Mouse (Mus musculus): ENCODE measurements around the gene Tm4sf20. TPM values are rescaled to one million over a fixed set of nuclear protein-coding genes. Genes with fewer than 3 reads are reported as not detected.
A peak's percentile ranks its signal among the peaks of the same experiment; 100 is the strongest.

Gene Tm4sf20
- not detected for total RNA-seq (2021)
- long read RNA-seq, experiment 1, result 0 reads
- long read RNA-seq, experiment 2, result 0 reads

DNA sequence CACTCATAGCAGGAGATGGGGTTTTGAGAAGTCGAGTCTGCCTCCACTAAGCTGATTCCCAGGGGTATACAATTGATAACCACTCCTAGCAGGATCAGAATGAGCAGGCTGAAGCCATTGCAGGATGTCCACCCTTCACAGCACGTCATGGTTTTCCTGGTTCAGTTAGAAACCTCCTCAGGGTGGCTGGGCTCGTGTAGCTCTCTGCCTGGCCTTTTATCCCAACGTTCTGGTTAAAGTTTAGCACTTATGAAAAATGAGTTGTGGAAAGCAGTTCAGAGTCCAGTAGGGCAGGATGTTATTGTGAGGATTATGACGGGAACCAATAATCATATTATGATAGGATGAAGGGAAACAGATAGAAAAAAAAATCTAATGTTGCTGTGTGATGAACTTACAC, at the start of gene Tm4sf20:
Gene Tm4sf20 (minus strand): TSS at position 193 of the 400 bp plus-strand sequence.
- intact Hi-C loops (cut with DNase I), result no loop called here
- DNase-seq, result no peak

DNA sequence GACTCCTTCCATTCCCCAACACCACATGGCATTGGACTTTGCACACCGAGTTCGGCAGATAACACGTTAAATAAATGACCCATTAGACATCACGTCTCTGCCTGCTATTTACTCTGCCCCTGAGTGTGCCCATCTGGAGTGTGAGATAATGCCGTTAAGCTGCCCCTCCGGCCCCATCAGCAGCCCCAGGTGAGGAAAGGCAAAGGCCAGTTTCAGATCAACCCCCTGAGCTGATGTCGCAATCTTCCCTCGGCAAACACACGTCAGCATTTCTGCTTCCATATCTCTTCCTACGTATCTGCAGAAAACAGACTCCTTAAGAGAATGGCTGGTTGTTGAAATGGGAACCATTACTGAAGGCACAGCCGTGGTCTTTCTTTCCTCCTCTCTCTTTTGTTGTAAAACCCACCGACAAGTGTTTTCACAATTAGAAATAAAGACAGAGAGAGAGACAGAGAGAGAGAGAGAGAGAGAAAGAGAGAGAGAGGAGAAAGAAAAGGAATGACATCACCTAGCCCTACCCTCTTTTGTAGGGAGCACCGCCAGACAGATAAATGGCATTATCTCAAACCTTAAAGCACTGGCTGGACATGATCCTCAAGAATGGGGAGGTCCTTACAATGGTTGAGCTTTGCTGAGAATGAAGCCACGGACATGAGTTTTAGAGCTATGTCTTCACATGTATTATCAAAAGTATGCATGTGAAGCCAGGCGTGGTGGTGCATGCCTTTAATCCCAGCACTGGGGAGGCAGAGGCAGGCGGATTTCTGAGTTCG, 47.9 kb upstream of the Tm4sf20 start:
- no peak for DNase-seq
- intact Hi-C loops (cut with DNase I), result no loop called here

DNA sequence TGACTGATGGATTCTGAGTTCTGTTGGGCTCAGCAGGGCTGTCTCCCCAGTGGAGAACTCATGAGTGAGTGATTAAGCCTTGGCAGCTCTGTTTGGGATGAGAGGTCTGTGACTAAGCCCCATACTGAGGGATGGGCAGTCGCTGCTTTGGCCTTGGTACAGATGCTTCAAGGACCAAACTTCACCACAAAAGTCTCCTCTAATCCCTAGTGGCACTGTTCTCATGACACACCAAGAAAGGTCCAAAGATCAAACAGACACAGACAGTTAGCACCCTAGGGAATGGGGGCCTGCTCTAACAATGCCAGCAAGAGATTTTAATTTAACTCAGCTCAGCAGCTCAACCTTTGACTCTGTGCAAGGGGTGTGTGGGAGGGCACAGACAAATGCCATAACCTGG, 43.5 kb upstream of the Tm4sf20 start:
- intact Hi-C loops (cut with DNase I), result no loop called here
- DNase-seq, result no peak

DNA sequence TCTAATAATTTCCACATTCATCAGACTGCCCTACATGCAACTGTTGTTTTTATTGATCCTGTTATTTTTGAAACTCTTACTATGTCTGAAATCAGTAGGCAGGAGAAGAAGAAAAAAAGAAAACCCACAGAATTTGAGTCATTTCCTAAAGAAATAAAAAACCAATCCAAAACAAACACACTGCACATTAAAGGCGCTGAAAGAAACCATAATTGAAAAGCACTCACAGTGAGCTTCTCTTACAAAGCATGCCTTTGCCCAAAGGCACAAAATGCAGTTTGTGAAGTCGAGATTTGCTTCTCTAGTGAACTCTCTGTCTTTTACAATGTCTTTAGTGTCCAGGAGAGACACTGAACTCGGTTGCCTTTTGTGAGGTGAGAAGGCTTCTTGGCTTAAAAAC, 40.3 kb upstream of the Tm4sf20 start:
- intact Hi-C loops (cut with DNase I), result no loop called here
- DNase-seq, result no peak

DNA sequence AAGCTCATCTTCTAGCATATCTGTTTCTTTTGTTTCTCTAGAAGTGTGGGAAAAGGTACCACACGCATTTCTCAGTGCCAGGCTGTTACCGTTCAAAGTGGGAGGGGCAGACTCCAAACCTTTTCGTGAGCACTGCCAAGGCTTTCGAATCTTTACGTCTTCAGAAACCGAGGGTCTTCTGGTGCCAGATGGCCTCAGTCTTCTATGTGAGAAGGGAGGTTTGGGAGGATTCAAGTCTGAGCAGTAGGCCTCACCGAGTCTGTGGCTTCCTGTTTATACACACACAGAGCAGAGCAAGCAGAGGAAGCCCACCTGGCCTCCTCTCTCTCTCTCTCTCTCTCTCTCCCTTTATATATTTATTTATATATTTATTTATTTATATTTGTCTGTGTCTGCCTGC, 38.9 kb upstream of the Tm4sf20 start:
- no peak for DNase-seq
- intact Hi-C loops (cut with DNase I), result no loop called here

DNA sequence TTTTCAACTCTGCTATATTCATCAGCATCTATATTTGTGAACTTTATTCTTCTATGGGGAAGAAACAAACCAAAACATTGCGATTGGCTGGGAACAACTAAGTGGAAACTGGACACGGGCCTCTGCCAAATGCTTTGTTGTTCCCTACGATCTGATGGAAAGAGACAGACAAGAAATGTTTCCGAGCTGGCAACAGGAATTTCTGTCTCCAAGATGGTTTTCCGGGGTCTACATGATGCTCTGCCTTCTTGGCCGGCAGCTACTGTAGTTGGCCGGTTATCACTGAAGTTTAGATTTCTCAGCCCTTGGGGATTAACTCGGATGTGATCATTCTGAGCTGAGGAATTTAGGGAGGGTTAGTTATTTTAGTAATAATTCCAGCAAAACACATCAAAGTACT, 38.1 kb upstream of the Tm4sf20 start:
- no peak for DNase-seq
- intact Hi-C loops (cut with DNase I), result no loop called here

DNA sequence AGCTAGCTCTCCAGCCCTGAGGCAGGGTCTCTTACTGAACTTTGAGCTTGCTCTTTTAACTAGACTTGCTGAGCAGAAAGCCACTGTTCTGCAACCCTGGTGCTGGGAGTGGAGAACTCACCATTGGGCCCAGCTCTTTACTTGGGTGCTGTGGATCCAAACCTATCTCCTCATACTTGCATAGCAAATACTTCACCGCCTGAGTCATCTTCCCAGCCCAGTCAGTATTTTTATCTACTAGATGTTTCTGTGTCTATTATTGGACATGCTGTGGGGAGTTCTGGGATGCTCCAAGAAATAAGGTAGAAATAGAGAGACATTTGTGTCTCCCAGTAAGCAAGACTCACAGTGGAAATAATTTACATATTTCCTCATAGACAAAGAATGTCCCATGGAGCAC, 35.8 kb upstream of the Tm4sf20 start:
- DNase-seq, result no peak
- intact Hi-C loops (cut with DNase I), result no loop called here

DNA sequence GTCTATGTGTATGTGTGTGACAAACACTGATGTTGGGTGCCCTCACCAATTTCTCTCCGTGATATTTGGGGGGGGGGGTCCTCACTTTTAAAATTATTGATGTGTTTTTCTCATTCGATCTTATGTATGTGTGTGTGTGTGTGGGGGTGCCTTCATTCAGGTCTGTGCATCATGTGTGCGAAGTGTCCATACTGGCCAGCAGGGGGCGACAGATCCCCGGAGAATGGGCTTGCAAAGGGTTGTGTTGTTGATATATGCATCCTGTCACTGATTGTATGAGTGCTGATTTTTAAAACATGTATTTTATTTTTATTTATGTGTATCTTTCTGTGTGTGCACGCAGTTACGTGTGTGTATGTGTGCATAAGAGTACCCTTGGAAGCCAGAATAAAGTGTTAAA, 35.3 kb upstream of the Tm4sf20 start:
- DNase-seq, result no peak
- intact Hi-C loops (cut with DNase I), result no loop called here

DNA sequence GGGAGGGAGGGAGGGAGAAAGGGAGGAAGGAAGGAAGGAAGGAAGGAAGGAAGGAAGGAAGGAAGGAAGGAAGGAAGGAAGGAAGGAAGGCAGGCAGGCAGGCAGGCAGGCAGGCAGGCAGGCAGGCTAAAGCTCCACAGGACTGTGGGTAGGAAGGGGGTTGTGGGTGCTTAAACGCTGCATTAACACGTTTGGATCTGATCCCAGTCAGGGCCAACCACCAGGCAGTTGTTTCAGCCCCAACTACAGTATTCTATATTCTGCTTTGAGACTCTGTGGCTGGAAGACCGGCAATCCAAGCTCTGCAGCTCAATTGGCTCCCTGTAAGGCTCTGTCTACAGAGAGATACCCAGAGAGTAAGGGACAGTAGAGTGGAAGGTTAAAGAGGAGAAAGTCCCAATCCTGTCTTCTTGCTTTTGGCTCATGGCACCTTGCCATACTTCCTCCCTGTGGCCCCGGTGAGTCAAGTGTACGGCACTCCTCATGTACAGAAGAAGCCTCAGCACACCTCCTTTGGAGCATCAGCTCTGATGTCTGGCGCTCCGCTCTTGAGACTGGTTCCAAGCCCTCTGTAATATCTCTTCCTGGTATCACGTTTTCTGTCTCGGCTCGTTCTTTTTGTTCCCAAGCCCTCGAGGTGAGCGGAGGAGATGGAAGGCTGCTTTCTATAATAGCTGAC, 33.0 kb upstream of the Tm4sf20 start:
- intact Hi-C loops (cut with DNase I), result no loop called here
- DNase-seq, result no peak

DNA sequence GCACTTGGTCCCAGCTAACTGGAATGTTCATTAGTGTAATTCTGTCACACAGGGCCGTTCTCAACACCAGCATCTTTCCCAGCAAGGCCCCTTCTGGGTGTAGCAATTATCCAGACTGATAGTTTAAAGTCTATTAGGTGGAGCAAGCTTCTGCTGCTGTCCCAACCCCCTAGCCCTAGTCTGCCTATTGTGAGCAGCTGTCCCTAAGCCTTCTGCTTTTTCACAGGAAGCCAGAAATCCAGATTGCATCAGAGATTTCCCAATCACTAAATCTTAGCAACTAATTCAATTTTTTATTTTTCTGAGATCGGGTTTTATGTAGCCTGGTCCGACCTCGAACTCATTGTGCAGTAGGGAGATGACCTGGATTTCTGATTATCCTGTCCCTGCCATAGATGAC, 30.7 kb upstream of the Tm4sf20 start:
- intact Hi-C loops (cut with DNase I), result no loop called here
- DNase-seq, result no peak

DNA sequence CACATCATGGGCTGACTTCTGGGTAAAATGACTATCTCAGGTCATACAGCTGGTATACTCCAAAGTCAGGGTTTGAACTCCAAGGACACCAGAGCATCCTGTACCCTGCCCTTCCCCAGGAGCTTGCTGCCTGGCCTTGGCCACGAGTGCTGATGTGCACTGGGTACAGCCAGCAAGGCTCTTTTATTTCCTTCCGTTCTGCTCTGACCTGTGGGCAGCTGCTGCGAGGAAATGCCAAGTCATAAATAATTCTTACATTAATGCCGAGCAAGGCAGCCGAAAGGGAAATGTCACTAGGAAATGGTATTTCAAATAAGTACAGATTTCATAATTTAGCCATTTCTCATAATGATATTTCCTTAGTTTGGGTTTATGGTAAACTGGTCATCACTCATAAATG, 30.0 kb upstream of the Tm4sf20 start:
- no peak for DNase-seq

DNA sequence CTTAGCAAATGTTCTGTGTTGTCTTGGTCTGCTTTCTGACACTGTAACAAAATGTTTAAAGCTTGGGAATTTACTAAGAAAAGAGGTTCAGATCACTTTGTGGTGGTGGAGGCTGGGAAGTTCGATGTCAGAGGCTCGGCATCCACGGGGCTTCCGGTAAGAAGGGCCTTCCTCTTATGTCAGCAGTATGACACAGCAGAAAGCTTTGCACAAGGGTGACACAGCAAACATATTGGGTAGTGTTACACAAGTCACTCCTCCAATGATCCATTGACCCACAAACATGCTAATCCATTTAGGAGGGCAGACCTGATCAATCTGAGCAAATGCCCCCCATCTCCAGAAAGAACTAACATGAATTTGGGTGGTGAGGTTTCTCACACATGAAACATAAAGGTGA, 28.8 kb upstream of the Tm4sf20 start:
- intact Hi-C loops (cut with DNase I), result no loop called here
- DNase-seq, result no peak

More for the DNA sequence above, 30.0 kb upstream of the Tm4sf20 start:
- intact Hi-C loops (cut with DNase I), result no loop called here

DNA sequence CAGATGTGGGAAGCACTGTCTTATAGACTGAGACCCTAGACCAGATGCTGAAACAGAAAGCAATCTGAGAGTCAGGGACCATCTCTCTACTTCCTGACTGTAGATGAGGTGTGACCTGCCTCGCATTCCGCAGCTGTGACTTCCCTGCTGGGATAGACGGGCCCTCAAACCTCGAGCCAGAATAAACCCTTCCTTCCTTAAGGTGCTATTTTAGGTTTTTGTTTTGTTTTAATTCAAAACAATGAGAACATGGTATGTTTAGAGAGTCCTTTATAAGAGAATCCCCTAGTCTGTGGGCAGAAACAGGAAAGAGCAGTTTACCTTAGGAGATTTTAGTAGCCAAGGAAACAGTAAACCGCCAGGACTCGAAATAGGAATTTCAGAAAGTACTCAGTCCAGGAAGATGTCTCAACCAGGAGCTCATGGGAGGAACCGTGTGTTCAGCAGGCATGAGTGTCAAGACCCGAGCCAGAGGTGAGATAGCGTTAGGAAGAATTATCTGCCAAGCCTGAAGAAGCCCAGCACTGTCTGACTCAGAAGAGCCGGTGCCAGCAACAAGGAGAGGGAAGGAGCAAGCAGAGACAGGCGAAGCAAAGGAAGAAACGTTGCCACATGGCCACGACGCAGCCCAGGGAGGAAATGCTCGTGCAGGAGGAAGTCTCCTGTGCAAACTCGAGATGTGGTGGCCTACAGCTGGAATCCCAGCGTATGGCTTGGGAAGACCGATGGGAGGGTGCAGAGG, 27.6 kb upstream of the Tm4sf20 start:
- intact Hi-C loops (cut with DNase I), result no loop called here

DNA sequence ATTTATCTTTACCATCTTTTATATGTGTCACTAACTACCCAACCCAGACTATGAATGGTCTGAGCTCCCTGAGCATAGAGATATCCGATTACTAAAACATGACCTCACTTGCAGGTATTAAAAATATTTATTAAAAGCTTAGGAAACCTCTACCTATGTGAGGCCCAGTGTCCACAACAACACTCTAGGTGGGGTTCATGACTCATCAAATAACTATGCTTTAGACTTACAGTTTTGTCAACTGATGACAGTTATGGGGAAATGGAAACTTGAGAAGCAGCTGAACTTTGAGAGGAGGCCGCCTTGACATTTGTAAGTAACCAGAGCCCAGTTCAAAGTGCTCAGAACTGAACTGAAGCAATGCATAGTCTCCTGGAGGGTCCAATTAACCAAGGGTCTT, 26.9 kb upstream of the Tm4sf20 start:
- DNase-seq, result no peak
- intact Hi-C loops (cut with DNase I), result no loop called here

More for the DNA sequence above, 27.6 kb upstream of the Tm4sf20 start:
- DNase-seq, result no peak

DNA sequence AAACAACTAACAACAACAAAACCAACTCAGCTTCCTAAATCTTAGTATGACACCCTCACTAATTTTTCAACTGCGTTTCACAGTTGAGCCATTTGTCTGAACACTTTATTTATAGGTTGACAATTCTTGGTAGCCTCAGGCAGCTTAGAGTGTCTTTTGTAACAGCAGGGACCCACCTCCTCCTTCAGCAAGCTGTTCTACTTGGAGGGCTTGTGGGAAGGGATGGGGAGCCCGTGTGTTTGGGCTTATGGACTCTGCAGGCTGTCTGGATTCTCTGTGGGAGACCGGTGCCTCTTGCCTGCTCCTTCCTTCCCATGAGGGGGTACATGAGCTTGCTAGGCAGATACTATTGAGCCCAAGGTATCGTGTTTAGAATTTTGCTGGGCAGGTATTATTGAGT, 25.7 kb upstream of the Tm4sf20 start:
- intact Hi-C loops (cut with DNase I), result no loop called here
- no peak for DNase-seq

DNA sequence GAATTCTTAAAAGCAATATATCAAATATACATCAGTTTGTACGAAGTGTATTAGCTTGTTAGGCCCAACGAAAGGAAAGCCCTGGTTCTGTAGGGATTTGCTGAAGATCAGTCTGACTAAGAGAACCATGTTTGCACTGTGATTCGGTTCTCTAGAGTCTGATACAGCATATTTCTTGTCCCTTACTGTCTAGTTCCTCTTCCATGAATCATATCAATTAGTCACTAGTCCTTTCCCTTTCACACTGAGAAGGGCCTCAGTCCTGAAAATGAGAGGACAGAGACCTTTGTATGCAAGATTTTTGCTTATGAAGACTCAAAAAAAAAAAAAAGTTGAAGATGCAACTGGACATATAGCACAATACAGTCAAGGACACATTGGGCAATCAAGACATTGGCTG, 24.8 kb upstream of the Tm4sf20 start:
- intact Hi-C loops (cut with DNase I), result no loop called here

DNA sequence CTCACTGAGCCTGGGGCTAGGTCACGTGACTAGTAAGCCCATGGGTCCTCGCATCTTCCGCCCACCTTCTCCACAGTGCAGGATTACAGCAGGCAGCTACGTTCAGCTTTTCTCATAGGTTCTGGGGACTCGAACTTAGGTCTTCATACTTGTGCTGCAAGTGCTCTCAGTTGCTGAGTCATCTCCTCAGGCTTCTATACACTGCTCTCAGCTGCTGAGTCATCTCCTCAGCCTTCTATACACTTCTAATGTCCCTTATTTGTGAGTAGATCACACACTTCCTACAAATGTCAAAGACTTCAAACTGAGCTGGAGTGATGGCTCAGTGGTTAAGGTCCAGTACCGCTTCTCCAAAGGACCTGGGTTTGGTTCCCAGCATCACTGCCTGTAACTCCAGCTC, 24.0 kb upstream of the Tm4sf20 start:
- DNase-seq, result no peak
- intact Hi-C loops (cut with DNase I), result no loop called here

More for the DNA sequence above, 24.8 kb upstream of the Tm4sf20 start:
- DNase-seq, result no peak

DNA sequence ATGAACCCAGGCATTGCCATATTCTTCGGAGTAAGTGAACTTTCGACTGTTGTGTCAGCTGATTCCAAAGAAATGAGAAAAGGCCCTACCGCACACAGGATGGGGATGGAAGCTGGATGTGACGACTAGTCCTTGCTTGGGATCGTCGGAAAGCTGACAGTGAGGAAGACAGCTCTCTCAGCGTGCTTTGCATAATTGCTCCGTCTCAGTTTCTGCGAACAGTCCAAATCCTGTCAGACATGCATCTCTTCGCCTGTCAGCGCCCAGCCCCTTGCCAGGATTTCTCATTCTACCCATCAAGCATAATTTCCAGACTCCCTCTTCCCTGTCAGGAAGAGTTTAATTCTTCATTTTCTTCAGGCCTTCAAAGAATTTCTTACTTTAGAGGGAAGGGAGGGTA, 22.8 kb upstream of the Tm4sf20 start:
- intact Hi-C loops (cut with DNase I), result no loop called here
- DNase-seq, result no peak

DNA sequence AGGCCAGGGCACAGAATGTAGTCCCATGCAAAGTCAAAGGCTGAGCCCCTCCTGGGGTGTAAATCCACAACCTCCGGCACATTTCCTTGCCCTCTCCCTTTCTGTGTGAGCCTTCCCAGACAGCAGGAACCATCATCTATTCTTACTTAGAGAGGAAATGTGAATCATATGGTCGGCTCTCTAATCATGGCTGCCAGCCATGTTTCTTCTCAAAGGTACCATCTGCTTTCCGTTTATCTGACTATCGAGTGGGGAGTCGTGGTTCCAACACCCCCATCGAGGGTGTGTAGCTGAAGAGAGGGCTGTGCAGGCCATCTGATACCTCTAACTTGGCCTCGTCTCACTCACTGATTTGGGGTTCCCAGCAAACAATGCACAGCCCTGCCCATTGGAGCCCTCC, 19.8 kb upstream of the Tm4sf20 start:
- DNase-seq, result no peak
- intact Hi-C loops (cut with DNase I), result loop anchor here (10.0 kb wide), 1 partner anchor 287 kb away; no protein-coding TSS in a partner anchor

DNA sequence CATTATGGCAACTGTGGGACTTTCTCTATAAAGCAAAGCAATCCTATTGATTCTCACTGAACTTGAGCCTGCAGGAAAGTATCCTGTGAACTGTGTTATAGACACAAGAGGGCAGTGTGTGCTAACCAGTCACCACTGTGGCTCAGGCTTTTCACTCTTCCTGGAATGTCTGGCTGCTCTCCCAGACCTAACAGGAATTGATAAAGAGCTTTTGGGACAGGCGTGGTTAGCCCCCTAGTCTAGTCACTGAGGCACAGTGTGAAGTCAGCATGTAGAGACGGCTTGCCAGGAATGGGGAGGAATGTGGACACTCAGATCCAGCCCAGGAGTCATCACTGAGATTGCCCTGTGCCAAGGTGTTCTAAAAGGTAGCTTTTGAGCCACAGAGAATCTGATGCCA, 19.2 kb upstream of the Tm4sf20 start:
- intact Hi-C loops (cut with DNase I), result loop anchor here (2.0 to 10.0 kb wide), 2 partner anchors 201 to 287 kb away; no protein-coding TSS in a partner anchor
- DNase-seq, result peak; percentile 23 to 38

DNA sequence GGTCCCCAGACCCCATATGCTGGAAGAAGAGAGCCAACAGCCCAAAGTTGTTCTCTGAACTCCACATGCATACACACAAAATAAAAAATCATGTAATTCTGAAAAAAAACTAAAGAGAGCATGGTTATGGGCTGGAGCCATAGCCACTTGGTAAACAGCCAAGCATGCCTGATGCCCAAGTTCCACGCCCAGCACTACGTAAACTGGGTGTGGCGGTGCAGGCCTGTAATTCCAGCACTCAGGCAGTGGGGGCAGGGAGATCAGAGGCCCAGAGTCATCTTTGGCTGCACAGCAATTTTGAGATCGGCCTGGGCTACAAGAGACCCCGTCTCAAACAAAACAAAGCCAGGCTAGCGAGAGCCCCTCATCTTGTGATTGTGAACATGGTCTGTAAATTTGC, 17.3 kb upstream of the Tm4sf20 start:
- intact Hi-C loops (cut with DNase I), result loop anchor here (10.0 kb wide), 1 partner anchor 289 kb away; no protein-coding TSS in a partner anchor
- no peak for DNase-seq

Data from gastrocnemius, postnatal 36 days (tissue).